Mouse (Mus musculus) spleen, adult 2 months (tissue): Measurements from ENCODE around the gene 1700021F07Rik.

Experiments
- CTCF ChIP-seq: fragments of 200-500 bp; IDR thresholded peaks from 2 replicates; pipeline ENCODE4 v1.5.1; 2011; ENCODE audit warnings: mild to moderate bottlenecking, inconsistent platforms; ENCODE audit not compliant: insufficient read depth, insufficient read length, insufficient replicate concordance; ENCODE audit errors: extremely low read depth
- POLR2A ChIP-seq: fragments of 200-500 bp; IDR thresholded peaks from 2 replicates; pipeline ENCODE4 v1.6.1; 2011; ENCODE audit warnings: low read depth, low read length, inconsistent platforms

- TF ChIP-seq POLR2A (no peak), CTCF (no peak)
Observed at GRCm38 (mm10) chr2:173534581-173534980, 12.2 kb downstream of the 1700021F07Rik start.
